Mouse (Mus musculus) spleen, postnatal 10 days (tissue): Measurements from ENCODE around the gene Auh.

ENCODE experiments used
- DNase-seq, 2 experiments: peaks; one replicate each; pipeline ENCODE4 v3.0.0; 2021 to 2022; ENCODE audit warnings: low spot score in 2 of 2

The Auh gene

DNA sequence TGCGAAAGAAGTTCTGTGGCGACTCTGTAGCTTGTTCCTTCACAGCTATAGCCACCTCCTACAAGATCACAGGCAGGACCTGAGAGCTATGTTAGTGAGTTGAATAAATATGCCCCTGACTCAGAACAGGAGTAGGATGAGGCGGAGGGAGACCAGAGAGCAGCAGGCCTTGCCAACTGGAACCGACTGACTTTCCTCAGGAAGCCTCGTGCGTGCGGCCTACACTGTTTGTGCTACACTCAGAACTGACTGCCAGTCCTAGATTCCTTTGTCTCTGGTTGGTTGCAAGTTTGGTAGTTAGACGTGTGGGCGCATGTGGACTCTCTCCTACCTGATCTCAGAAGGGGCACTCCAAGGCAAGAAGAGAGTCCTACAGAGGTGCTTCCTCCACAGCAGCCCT, 50.2 kb downstream of the Auh start:
- DNase-seq: no peak

DNA sequence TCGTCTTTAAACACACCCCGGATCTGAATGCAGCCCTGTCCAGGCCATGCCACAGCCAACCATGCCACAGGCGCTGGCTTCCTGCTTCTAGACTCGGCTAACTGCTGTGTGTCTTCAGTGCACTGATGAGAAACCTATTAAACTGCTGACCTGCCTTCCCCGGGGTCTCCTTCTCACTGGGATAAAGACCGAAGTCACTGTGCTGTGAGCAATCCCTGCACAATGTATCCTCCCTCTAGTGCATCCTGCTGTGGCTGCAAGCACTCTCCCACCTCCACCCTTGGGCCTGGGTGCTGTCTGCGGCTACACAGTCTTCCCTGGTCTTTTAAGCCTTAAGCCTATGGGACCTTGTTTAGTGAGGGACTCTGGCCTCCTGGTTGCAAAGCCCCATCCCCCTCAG, 50.7 kb downstream of the Auh start:
- DNase-seq: no peak

- DNase-seq: no peak
These were observed 53.7 kb downstream of the Auh start for GRCm38 (mm10) chr13:52875541-52876325.

DNA sequence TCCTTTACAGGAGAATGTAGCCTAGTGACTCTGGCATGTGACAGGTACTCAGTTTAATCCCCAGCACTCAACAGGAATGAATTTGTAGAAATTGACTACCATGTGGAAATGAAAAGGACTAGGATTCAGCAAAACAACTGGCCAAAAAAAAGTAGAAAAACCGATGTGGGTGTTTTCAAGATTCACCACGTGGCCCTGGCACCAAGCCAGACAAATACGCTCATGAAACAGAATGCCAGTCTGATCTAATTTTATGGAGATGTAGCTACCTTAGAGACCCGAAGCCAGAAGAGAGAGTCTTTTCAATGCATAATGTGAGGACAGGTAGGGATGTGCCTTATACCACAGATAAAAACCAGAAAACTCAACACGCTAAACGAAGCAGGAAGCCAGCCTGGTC, 54.4 kb downstream of the Auh start:
- DNase-seq: peak in 1 of 2 experiments; percentile 36

DNA sequence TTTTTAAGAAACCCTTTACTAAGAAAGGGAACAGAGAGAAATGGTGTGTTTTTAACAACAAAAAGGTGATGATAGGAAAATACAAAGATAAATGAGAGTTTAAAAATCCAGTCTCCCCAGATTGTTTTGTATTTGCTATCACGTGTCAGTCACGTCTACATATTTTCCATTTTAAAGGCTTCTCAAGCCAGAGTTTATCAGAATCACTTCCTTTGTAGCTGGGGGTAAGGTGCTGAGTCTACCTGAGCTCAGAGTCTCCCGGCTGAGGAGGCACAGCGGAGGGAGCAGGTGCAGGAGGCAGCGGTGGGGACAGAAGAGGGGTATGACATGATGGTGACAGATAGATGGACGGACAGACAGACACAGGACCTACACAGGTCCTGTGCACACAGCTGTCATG, 55.1 kb downstream of the Auh start:
- DNase-seq: no peak

DNA sequence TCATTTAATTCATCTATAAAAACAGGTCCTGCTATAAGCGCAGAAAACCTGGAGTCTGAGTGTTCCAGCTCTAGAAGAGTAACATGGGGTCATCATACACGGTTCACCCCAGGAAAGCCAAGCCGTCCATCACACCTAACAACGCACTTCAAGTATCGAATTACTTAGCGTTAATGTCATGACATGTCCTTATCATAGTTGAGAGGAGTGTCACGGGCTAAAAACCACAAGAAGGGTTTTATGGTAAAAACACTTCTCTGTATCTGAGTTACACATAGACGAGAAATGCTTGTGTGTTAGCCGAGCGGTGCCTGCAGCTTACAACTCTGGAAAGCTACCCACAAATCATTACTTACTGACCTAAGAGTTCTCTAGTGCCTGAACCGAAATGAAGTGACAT, 55.6 kb downstream of the Auh start:
- no peak for DNase-seq

- no peak for DNase-seq
These were observed 63.3 kb downstream of the Auh start for GRCm38 (mm10) chr13:52866005-52866792.

- no peak for DNase-seq
These were observed 66.0 kb downstream of the Auh start for GRCm38 (mm10) chr13:52863436-52863835.

- no peak for DNase-seq
These were observed 69.3 kb downstream of the Auh start for GRCm38 (mm10) chr13:52860006-52860685.

GRCm38 (mm10) chr13:52859065-52859820, 70.2 kb downstream of the Auh start:
- no peak for DNase-seq

GRCm38 (mm10) chr13:52858373-52858772, 71.1 kb downstream of the Auh start:
- no peak for DNase-seq

DNA sequence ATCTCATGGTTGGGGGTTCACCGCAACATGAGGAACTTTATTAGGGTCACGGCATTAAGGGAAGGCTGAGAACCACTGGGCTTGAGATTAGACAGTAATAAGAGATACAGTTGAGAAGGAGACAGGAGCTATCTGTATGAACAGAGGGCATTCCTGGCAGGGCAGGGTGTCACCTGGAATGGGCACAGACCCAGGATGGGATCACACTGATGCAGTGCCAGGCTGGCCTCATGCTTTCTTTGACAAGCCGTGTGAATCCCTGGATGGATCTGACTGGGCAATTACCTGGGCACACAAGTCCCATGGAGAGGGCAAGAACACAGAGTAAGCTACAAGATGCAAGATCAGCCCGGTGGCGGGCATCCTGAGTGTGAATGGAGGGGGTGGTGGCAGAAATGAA, 71.7 kb downstream of the Auh start:
- DNase-seq: no peak

DNA sequence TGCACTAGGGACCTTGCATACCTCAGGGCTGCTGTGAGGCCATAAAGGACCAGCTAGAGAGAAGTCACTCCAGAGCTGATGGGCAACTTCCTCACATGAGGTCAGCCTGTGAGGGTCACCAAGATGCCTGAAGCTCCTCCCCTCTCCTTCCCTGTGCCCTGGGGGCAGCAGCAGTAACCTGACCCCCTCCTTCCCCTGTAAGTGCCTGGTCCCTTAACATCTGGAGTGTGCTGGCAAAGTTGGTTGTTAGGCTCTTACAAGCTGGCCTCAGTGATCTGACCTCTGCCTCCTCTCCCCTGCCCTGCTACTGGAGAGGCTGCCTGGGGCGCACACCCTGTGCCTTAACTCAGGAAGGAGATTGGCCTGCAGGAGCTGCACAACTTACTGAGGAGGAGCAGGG, 75.9 kb downstream of the Auh start:
- DNase-seq: no peak

DNA sequence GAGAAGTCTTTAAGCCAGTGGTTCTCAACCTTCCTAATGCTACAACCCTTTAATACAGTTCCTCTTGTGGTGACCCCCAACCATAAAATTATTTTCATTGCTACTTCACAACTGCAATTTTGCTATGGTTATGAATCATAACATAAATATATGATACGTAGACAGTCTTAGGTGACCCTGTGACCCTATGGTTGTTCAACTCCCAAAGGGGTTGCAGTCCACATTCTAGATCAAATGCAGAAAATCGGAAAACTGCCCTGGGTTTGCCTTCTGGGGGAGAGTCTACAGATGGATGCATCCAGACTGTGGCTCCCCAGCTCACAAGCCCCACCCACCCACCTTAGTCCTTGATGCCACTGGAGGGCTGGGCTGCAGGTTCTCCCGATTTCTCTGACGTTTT, 77.6 kb downstream of the Auh start:
- no peak for DNase-seq

GRCm38 (mm10) chr13:52850024-52850723, 79.3 kb downstream of the Auh start:
- DNase-seq: no peak

DNA sequence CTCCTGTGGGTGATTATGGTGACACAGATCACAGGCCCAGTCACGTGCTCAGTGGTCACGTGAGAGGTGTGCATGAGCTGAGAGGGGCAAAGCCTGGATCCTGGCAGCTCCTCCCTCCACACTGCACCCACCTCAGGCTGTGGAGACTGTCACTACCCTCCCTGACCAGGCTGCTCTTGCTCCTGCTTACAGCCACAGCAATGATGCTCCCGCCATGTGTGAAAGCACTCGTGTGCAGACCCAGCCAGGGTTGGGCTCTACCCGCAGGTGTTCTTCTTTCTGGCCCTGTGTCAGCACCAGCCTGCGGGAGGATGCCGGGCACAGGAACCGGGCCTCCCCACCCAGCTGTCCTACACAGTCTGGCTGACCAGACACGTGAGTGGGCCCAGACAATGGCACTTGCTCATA, 80.1 kb downstream of the Auh start:
- no peak for DNase-seq

DNA sequence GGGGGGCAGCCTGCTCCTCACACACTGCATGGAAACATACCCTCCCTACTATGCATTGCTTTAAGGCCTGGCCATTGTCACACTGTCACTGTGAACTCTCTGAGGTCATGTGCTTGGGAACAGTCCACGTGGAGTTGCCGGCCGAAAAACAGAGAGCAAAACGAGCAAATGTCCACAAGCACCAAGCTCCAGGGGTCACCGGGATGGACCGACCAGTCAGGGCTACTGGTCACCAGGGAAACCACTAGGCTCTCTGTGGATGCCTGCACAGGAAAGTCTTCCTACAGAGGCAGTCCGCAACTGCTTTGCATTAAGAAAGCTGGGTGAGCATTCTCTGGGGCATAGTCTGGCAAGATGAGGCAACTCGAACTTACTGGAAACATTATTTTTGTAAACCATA, 82.0 kb downstream of the Auh start:
- no peak for DNase-seq

DNA sequence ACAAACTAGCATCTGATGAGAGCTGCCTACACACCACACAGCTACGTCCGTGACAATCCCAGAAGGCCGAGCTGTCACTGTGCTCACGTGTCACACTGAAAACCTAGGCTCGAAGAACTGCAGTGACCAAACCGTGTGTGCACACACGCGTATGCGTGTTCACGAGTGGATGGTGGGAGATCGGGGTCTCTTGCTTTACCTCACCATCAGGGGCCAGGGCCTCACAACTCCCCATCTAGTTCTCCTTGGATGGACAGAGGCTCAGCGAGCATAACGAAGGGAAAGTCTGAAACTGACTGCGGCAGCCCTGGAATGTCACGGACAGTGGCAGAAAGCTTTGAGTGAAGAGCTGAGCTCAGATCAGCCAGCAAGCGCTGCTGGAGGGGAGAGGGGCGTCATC, 82.4 kb downstream of the Auh start:
- DNase-seq: no peak

GRCm38 (mm10) chr13:52845618-52846017, 83.9 kb downstream of the Auh start:
- no peak for DNase-seq

DNA sequence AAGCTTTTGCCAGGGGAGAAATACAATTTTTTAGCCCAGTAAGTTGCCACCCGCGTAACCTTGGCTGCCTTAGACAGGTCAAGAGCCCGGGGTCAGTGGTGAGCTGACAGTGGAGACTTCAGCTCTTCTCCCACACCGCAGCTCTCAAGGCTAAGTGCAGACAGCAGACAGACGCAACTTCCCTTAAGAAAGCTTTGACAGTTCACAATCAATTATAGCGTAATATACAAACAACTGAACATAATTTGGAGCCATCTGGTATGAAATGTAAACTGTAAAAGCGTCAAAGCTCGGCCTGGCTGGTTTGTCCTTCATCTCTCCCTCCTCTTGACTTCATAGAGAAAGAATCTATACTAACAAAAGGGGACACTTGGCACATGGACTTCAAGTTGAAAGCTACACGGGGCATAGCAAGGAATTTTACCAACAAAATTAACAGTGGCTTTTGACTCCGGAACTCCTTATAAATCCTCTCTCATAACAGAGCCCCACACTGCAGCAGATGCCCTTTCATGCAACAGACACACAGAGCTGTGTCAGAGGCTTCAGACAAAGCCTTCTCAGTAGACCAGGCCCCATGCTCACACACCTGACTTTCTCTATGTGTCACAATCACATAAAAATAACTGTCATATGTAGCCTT, 85.8 kb downstream of the Auh start:
- DNase-seq: no peak

- no peak for DNase-seq
These were observed 93.2 kb downstream of the Auh start for GRCm38 (mm10) chr13:52836231-52836630.
